Mouse (Mus musculus) brain, embryonic 14.5 days (tissue): Measurements from ENCODE around the gene Ppp1r11.

Source experiments
- CTCF ChIP-seq: fragments of 200-500 bp; IDR thresholded peaks from 2 replicates; pipeline ENCODE4 v1.5.1; 2012; ENCODE audit warnings: inconsistent platforms, mild to moderate bottlenecking, moderate library complexity, borderline replicate concordance; ENCODE audit not compliant: insufficient read depth, insufficient read length; ENCODE audit errors: extremely low read depth
- POLR2A ChIP-seq: fragments of 200-500 bp; IDR thresholded peaks from 2 replicates; pipeline ENCODE4 v1.6.1; 2012; ENCODE audit warnings: mild to moderate bottlenecking, inconsistent platforms, borderline replicate concordance; ENCODE audit not compliant: poor library complexity, insufficient read depth, insufficient read length, severe bottlenecking; ENCODE audit errors: extremely low read depth

DNA sequence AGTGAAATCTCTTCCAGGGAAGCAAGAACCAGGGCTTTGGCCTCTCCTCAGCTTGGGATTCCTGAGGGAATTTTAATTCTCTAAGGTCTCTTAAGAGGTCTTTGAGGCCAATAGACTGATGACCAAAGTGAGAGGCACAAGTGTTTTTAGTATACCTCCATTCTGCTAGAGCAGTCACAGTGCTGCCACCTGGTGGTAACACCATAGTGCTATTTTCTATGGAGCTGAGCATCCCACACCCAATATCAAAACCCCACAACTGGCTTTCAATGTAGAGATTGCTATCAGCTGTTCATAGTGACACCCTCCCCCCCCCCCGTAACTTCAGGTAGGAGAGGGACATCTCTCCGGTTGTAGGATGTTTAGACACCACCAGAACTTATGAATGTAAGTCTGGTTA is 37.4 kb downstream of the Ppp1r11 start:
- TF ChIP-seq CTCF (peak; percentile 79), POLR2A (no peak)
